ENCODE assay signal across 34 mouse cellular contexts in genomic region chr1:161350981-161351380, GRCm38 (mm10). TPM values are rescaled to one million over a fixed set of nuclear protein-coding genes. Genes with fewer than 3 reads are reported as not detected.
DNase-seq lines count a peak whose midpoint lies in the region; ATAC-seq and TF ChIP-seq lines count a peak whose summit lies in the region.
"Had no signal": no experiment of that assay in that cellular context is flagged by ENCODE, and none has a peak within 500 bp of the region (broad histone marks: within the 10 kb centered on the region; RNA-seq: fewer than 3 reads in every experiment).

No protein-coding gene starts in this region.

- H3K4me2 ChIP-seq in CH12.LX (ENCODE audit: insufficient read depth, low read depth, poor library complexity, severe bottlenecking): peak overlapping the region; percentile 12; the same call in 1 of the 2 replicates
- H3K4me2 ChIP-seq: embryonic facial prominence, embryonic 13.5 days; forebrain, embryonic 15.5 days; heart, embryonic 12.5 days; hindbrain, embryonic 13.5 days; limb, embryonic 12.5 days; liver, embryonic 11.5 days; neural tube, embryonic 12.5 days had no signal

- peak; percentile 94 for TF ChIP-seq EP300 in CH12.LX (IDR thresholded peaks at IDR 0.05; ENCODE audit: low read length)

- H3K4me1 ChIP-seq in CH12.LX (ENCODE audit: control insufficient read depth in 1 of 2, insufficient read depth in 2 of 2): peaks cover 3 to 29% of the 10 kb centered on the region in 2 experiments; a peak in 3 of 4 replicates
- H3K4me1 ChIP-seq in hindbrain, embryonic 10.5 days (replicated peaks): no peaks in the 10 kb centered on the region
- H3K4me1 ChIP-seq: embryonic facial prominence, embryonic 13.5 days; forebrain, embryonic 15.5 days; heart, embryonic 12.5 days; hindbrain, embryonic 13.5 days; limb, embryonic 12.5 days; neural tube, embryonic 12.5 days had no signal

- no peak overlapping the region for H3K4me3 ChIP-seq in CH12.LX (replicated peaks in 1 of 3; ENCODE audit: low read depth in 2 of 3, low read length in 2 of 3, poor library complexity in 1 of 3)
- no peak overlapping the region for H3K4me3 ChIP-seq in hindbrain, embryonic 10.5 days
- H3K4me3 ChIP-seq: embryonic facial prominence, embryonic 13.5 days; erythroblast, embryonic 14.5 days; forebrain, embryonic 15.5 days; heart, embryonic 12.5 days; hindbrain, embryonic 13.5 days; layer of hippocampus, adult 2 months; limb, embryonic 12.5 days; neural tube, embryonic 12.5 days had no signal

- TF ChIP-seq CTCF in CH12.LX (conservative IDR thresholded peaks at IDR 0.05 in 1 of 2, IDR thresholded peaks at IDR 0.05 in 1 of 2; ENCODE audit: low read depth in 2 of 2, low read length in 2 of 2): peak in 1 of 2 experiments; percentile 62; a peak in 2 of 4 replicates

- H3K27ac ChIP-seq in CH12.LX (ENCODE audit: insufficient read depth, low read depth): no peak overlapping the region
- H3K27ac ChIP-seq in hindbrain, embryonic 10.5 days: no peak overlapping the region
- H3K27ac ChIP-seq: embryonic facial prominence, embryonic 13.5 days; forebrain, embryonic 15.5 days; hindbrain, embryonic 13.5 days; layer of hippocampus, adult 2 months; limb, embryonic 12.5 days; neural tube, embryonic 12.5 days had no signal

- ATAC-seq in hematopoietic stem cell, adult 5-6 weeks (replicated peaks in 1 of 2; ENCODE audit: insufficient read depth in 1 of 2, low FRiP score in 2 of 2, low TSS enrichment in 1 of 2, low read depth in 1 of 2, poor library complexity in 2 of 2, severe bottlenecking in 2 of 2): peak; percentile 56 to 65
- ATAC-seq in neutrophil, adult 5-6 weeks (ENCODE audit: extremely low read depth, insufficient number of reproducible peaks, low FRiP score, poor library complexity, severe bottlenecking): peak; percentile 39; the same call in 1 of the 2 replicates
- ATAC-seq: forebrain, embryonic 15.5 days had no signal

- DNase-seq in 416B (ENCODE audit: low read depth) (peak; percentile 72), CH12.LX (ENCODE audit: extremely low read depth) (peak; percentile 84)
- DNase-seq in embryo, embryonic 9.5 days (ENCODE audit: extremely low spot score): no peak
- DNase-seq in lung, postnatal 36 days: no peak
- no peak for DNase-seq in hindbrain, embryonic 10.5 days (ENCODE audit: low spot score)
- DNase-seq: adrenal gland, postnatal 10 days; cerebellum, adult 18-20 months; cerebellum, postnatal 14 days; gastrocnemius, postnatal 14 days; heart, adult 18-20 months; heart, postnatal 10 days; kidney, adult 9 months; kidney, postnatal 14 days; layer of hippocampus, postnatal 36 days; lung, adult 18-20 months; lung, postnatal 14 days; midbrain, embryonic 14.5 days; right cerebral cortex, adult 18-20 months; thymus, adult 18-20 months; thymus, postnatal 36 days had no signal

- no peaks in the 10 kb centered on the region for H3K36me3 ChIP-seq in CH12.LX (replicated peaks in 1 of 2; ENCODE audit: control insufficient read depth in 1 of 2, insufficient read depth in 1 of 2, low read length in 1 of 2)
- no peaks in the 10 kb centered on the region for H3K36me3 ChIP-seq in hindbrain, embryonic 10.5 days
- H3K36me3 ChIP-seq: embryonic facial prominence, embryonic 13.5 days; forebrain, embryonic 15.5 days; heart, embryonic 12.5 days; hindbrain, embryonic 13.5 days; limb, embryonic 12.5 days; neural tube, embryonic 12.5 days had no signal

- no peaks in the 10 kb centered on the region for H3K79me2 ChIP-seq in CH12.LX (replicated peaks; ENCODE audit: control insufficient read depth, extremely low read depth, insufficient read depth, poor library complexity, severe bottlenecking)

- WGBS in hindbrain, embryonic 10.5 days: 76% methylated on average over 1 of the region's 1 CpGs

- TF ChIP-seq RAD21 in CH12.LX (IDR thresholded peaks at IDR 0.05; ENCODE audit: low read depth, low read length): peak; percentile 62

- in situ Hi-C loops in CH12.LX (cut with MboI; ENCODE audit: low pct_ligation_motif_present, low pct_unique_long_range_greater_than_20kb, low sequenced_read_pairs): no loop called here

- no peaks in the 10 kb centered on the region for H3K27me3 ChIP-seq in CH12.LX (replicated peaks)
- H3K27me3 ChIP-seq in hindbrain, embryonic 10.5 days (ENCODE audit: insufficient read depth, poor library complexity, severe bottlenecking): no peaks in the 10 kb centered on the region
- H3K27me3 ChIP-seq: embryonic facial prominence, embryonic 13.5 days; forebrain, embryonic 15.5 days; heart, embryonic 12.5 days; hindbrain, embryonic 13.5 days; limb, embryonic 12.5 days; neural tube, embryonic 12.5 days had no signal

- no peak for TF ChIP-seq POLR2A in CH12.LX (IDR thresholded peaks at IDR 0.05; ENCODE audit: low read depth, low read length)

- no peaks in the 10 kb centered on the region for H3K9me3 ChIP-seq in CH12.LX (replicated peaks; ENCODE audit: low read length)
- no peaks in the 10 kb centered on the region for H3K9me3 ChIP-seq in hindbrain, embryonic 10.5 days
- H3K9me3 ChIP-seq: embryonic facial prominence, embryonic 13.5 days; forebrain, embryonic 15.5 days; heart, embryonic 12.5 days; hindbrain, embryonic 13.5 days; limb, embryonic 12.5 days; neural tube, embryonic 12.5 days had no signal

- dilution Hi-C loops in CH12.LX (cut with MboI; ENCODE audit: extremely low pct_ligation_motif_present, extremely low pct_unique_long_range_greater_than_20kb, low sequenced_read_pairs): no loop called here

- no peak overlapping the region for H3K9ac ChIP-seq in CH12.LX (ENCODE audit: insufficient read depth, low read depth)
- H3K9ac ChIP-seq: embryonic facial prominence, embryonic 13.5 days; forebrain, embryonic 15.5 days; heart, embryonic 12.5 days; hindbrain, embryonic 13.5 days; limb, embryonic 12.5 days; neural tube, embryonic 12.5 days had no signal

TF ChIP-seq in CH12.LX, 34 proteins besides CTCF, POLR2A, EP300 and RAD21:
- TF ChIP-seq KAT2A (IDR thresholded peaks at IDR 0.05; ENCODE audit: insufficient replicate concordance, low read length) (no peak), JUN (IDR thresholded peaks at IDR 0.05; ENCODE audit: insufficient read depth, low read depth, low read length) (peak; percentile 42; the same call in 1 of the 2 replicates), ZC3H11A (IDR thresholded peaks at IDR 0.05; ENCODE audit: low read depth, low read length) (no peak), JUND (conservative IDR thresholded peaks at IDR 0.05; ENCODE audit: low read depth, low read length) (peak; percentile 84), IRF4 (IDR thresholded peaks at IDR 0.05; ENCODE audit: low read depth, low read length) (peak; percentile 82), SMC3 (IDR thresholded peaks at IDR 0.05; ENCODE audit: low read depth, low read length) (peak; percentile 49), ETS1 (conservative IDR thresholded peaks at IDR 0.05; ENCODE audit: low read depth, low read length) (peak; percentile 68)

RNA-seq across cellular contexts. Expression of gene Tnfsf4, which starts 44.2 kb away (rescaled TPM):
- 0.08 TPM in 1 of 2 replicates, not detected in the other for total RNA-seq in CH12.LX (2012; rRNA removed)
- 0.12 and 0.15 TPM in 2 replicates for total RNA-seq in CH12.LX (2014; rRNA removed)
- not detected in 2 replicates for polyA plus RNA-seq in CH12.LX (2012; ENCODE audit: insufficient read length, low read depth)
- total RNA-seq in hematopoietic stem cell, adult 5-6 weeks (2017): 1.4 and 2.9 TPM in 2 replicates
- not detected in 2 replicates for total RNA-seq in neutrophil, adult 5-6 weeks (2017)
- polyA plus RNA-seq in hindbrain, embryonic 10.5 days (2016; fragmentation: Nextera tagmentation; extraction: Ambion mirVana): 0.09 TPM in 1 of 2 replicates, not detected in the other
- total RNA-seq: adrenal gland, postnatal 10 days; gastrocnemius, postnatal 14 days; heart, adult 18-20 months; heart, postnatal 10 days; layer of hippocampus, adult 2 months; layer of hippocampus, postnatal 36 days; left cerebral cortex, postnatal 14 days had no signal
- polyA plus RNA-seq: C2C12; embryonic facial prominence, embryonic 13.5 days; erythroblast, embryonic 14.5 days; forebrain, embryonic 15.5 days; heart, embryonic 12.5 days; hindbrain, embryonic 13.5 days; intestine, embryonic 14.5 days; limb, embryonic 12.5 days; liver, embryonic 11.5 days; midbrain, embryonic 14.5 days had no signal

Comparison
In these comparisons a context has a peak if more than half of its experiments do, and no peak if none do; other contexts are left out.
1. DNase-seq: peak in 416B (single experiment) and CH12.LX (single experiment); none in embryo, embryonic 9.5 days (single experiment), lung, postnatal 36 days (single experiment) and hindbrain, embryonic 10.5 days (single experiment).